Mouse (Mus musculus): ENCODE data around the gene Rasa3. TPM values are rescaled to one million over a fixed set of nuclear protein-coding genes. Genes with fewer than 3 reads are reported as not detected.
A peak's percentile ranks its signal among the peaks of the same experiment; 100 is the strongest.

Rasa3 gene
- total RNA-seq, 2 experiments from 2014 or later: 61.2 to 61.6 TPM

DNA sequence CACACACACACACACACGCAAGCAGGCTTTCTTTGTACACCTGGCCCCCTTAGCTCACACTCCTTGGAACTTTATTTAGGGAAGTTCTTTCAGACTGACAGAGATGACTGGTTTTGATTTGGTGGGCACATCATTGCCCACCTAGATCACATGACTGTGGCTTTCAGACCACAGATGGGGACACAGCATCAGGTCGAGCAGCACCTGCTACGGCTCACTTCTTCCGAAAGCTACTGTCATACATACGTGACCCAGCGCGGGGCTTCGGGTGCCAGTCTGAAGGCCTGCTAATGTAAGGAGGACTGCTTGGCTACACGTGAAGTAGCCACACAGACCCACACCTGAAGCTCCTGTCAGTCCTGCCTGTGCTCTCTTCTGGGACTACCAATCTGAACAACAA is 49.3 kb downstream of the Rasa3 start:
- intact Hi-C loops (cut with DNase I): no loop called here
- no peak for DNase-seq (ENCODE audit: low spot score in 2 of 2)

DNA sequence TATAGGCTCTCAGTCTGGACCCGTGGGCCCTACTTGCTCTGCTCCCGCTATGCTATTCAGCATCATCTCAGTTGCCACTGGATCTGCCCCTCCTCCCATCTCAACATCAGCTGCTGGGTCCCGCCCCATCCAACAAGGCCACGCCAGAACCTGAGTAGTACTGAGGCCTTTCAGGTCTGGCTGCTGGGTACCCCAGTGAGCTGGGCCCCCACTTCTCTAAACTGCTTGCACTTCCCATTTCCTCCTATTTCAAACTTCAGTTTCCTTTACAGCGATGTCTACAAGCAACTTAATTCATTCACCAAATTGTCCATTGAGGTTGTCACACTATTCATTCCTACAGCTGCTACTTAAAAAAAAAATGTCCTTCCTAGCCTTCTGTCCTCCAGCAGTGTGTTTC is 49.8 kb downstream of the Rasa3 start:
- intact Hi-C loops (cut with DNase I): no loop called here

DNA sequence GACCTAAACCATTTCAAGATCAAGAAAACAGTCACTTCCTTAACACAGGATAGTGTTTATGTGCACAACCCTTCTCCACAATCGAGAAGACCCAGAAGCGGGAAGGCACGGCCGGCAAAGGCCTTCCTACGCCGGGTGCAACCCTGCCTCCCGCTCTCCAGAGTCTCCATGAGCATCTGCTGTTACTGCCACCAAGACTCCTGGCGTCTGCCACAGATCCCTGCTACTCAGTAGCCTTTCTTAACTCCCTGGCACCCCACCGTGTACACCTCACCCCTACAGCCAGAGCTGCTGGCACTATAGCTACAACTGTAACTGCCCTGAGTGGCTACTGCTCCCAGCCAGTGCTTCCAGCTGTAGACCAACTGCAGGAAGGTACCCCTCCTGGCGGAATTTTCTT is 51.3 kb downstream of the Rasa3 start:
- intact Hi-C loops (cut with DNase I): no loop called here
- DNase-seq (ENCODE audit: low spot score in 2 of 2): no peak

More for the DNA sequence above, 49.8 kb downstream of the Rasa3 start:
- no peak for DNase-seq (ENCODE audit: low spot score in 2 of 2)

DNA sequence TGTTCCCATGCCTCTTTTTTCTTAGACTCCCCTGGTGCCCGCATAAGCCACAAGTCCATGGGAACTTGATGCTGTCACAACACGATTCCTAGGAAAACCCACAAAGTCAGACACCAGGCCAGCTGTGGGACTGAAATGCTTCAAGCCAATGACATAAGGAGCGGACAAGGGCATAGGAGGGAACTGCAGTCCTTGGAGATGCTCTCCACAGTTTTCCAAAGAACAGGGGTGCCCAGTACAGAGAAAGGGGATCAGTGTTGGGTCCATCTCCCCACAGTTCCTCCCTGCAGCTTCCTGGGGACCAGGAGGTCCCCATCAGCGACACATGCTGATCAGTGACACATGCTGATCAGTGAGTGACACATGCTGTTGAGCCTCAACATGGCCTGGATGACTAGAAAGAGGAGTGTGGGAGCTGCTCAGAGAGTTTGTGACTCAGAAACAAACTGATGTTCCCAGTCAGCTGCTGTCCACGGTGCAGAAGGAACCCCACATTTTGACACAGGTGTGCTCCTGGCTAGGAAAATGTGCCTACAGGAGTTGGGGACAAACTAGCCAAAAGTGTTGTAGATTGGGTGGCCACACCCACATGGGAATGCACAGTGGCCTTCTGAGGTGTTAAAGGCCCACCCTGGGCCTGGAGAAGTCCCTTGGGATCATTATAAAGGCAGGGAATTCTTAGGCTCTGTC is 52.0 kb downstream of the Rasa3 start:
- no peak for DNase-seq (ENCODE audit: low spot score in 2 of 2)
- intact Hi-C loops (cut with DNase I): no loop called here

DNA sequence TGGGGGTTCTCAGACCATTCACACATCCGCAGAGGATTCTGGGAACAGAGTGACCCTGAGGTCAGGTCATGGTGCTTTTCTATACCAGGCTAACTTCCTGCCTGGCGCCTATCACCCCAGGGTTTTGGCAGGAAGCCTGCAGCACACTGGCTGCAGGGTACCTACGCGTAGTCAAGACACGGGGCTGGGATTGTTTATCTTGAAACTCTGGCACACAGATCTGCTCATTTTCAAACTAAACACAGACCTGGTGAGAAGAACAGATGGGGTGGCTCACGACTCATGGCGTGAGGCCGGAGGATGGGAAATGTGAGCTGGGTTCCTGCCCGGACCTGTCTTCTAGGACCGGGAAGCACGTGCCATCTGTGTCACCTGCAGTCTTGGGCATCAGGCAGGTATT is 52.5 kb downstream of the Rasa3 start:
- peak; percentile 66 to 69 for DNase-seq (ENCODE audit: low spot score in 2 of 2)
- intact Hi-C loops (cut with DNase I): no loop called here

DNA sequence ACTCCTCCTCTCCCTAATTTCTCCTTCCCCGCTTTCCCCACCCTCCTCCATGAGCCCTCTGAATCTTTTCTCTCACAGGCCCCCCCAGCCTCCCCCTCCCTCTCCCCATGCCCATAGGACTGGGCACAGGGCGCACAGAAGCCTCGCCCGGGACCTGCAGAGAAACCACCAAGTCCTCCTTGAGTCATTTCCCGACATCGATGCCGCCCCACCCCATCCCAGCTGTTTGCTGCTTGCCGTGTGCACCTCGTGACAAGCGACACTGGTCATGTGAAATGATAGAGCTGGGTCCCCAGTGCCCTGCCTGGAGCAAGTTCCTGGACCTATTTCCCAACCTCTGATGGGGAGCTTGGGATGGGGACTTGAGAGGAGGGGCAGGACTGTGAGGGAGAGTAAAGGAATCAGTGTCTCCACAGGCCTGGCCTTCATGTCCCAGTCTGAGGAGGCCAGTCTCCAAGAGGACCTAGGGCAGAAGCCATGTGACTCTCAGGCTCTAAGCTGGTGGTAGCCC is 53.4 kb downstream of the Rasa3 start:
- DNase-seq (ENCODE audit: low spot score in 2 of 2): no peak
- intact Hi-C loops (cut with DNase I): no loop called here

DNA sequence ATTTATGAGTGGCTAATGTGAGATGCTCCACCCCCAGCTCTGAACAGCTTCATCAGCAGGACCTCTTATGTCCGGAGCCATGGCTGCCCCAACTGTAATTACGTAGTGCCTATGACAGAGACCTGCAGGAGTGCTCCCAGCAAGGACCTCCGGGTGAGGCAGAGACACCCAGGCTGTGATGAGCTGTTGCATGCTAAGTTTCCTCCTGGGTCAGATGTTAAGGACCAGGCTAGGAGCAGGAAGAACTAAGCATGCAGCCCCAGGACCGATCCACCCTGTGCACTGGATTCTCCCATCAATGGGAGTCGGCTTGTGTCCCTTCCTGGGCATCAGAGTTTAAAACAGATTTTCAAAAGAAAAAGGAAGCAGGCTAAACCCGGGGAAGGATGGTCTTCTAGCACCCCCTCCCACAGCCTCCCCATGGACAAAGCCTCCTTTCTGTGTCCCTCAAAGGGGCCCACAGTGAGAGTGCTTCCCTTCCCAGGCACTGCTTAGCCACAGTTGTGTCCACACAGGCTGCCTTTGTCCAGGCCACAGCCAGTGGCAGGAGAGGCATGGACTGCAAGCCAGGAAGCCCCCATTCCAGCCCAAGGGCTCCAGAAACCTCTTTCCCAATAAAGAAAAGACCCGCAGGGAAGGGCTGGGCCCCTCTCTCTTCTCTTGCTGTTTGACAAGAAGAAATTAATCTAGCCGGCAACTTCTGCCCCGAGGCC is 54.2 kb downstream of the Rasa3 start:
- intact Hi-C loops (cut with DNase I): no loop called here

DNA sequence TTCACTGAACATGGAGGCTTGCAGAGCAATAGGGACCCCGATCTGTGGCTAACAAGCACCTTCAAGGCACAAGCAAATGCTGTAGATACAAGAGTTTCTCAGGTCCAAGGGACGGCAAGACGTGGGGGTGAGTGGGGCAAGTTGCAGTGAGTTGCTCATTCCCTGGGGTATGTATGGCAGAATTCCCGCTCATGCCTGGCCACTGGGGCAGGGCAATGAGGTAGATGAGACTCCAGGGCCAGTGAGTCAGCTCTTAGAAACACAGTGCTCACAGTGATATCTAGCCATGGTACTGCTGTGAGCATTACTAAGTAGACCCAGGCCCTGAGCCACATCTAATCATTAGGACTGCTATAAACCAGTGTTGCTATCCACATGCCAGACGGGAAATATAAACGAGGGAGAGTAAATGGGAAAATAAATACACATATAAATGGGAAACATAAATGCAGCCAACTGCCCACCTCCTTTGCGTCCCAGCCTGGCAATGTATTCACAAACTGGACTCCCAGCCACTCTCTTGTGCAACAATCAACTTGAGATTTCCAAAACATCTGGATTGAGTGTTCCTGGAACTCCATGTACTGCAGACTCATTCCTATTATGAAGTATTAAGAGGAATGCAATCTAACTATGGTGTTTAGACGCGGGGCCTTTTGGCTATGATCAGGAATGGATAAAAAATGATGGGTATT is 57.0 kb downstream of the Rasa3 start:
- intact Hi-C loops (cut with DNase I): no loop called here
- no peak for DNase-seq (ENCODE audit: low spot score in 2 of 2)

More for the DNA sequence above, 54.2 kb downstream of the Rasa3 start:
- peak; percentile 44 to 54 for DNase-seq (ENCODE audit: low spot score in 2 of 2)

DNA sequence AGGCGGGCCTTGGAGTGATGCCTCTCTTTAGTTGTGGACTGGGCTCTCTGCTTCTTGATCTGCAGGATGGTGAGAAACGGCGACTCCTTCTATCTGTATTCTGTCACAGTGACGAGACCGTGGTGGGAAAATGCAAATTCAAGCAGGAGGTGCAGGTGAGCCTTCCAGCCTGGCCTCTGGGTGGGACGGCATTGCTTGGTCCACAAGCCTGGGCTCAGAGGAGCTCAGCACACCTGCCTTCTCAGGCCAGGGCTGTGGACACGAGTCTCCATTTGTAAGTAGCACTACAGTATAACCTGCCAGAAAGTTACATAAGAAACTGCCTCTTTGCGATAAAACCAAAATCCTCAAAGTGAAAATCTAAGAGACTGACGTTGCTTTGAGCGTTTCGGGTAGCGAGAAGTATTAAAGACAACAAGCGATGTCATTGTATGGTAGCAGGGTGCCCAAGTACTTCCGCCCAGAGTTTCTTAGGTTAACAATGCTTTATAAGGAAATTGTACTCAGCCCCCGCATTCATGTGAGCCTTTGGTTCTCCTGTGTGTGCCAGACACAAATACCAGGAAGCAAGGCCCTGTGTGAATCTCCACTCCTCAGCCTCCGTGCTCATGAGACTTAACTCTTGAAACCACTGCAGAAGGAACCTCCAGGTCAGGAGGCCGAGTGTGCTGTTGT is 60.4 kb downstream of the Rasa3 start:
- intact Hi-C loops (cut with DNase I): no loop called here
- DNase-seq (ENCODE audit: low spot score in 2 of 2): no peak

DNA sequence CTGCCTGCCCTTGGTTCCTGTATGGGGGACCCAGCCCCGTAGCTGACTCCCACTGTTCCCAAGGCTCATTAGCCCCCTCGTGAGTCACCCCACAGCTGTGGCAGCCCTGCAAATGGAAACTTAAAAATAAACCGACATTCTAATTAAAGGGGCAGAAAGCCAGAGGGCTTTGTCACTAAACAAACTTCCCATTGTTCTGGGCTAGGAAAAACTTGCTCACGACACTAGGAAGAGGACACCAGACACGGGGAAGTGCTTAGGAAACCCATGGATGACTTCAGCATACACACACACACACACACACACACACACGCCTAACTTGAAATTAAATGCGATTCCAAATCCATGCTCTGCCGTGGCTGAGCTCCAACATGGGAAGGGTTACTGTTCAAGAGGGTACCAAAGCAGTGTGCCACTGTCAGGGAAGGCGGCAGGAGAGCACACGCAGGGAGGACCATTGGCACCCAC is 62.4 kb downstream of the Rasa3 start:
- DNase-seq (ENCODE audit: low spot score in 2 of 2): peak in 1 of 2 experiments; percentile 52
- intact Hi-C loops (cut with DNase I): no loop called here

DNA sequence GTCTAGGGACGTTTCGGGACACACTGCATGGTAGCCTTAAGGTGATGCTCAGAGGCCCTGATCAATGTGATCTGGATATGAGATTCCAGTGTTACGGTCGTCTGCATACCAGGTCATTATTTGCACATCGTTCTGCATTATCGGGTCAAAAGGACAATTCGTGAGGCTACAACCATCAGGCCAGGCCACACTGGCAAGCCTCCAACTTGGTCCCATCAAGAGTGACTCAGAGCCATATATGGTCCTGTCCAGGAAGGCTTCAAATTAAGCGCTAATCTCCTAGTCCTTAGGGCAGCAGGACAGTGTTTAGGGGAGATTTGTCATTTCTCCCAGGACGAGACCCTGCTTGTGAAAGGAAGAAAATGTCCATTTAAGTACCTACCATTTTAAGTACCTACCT is 63.3 kb downstream of the Rasa3 start:
- DNase-seq (ENCODE audit: low spot score in 2 of 2): no peak
- intact Hi-C loops (cut with DNase I): no loop called here

DNA sequence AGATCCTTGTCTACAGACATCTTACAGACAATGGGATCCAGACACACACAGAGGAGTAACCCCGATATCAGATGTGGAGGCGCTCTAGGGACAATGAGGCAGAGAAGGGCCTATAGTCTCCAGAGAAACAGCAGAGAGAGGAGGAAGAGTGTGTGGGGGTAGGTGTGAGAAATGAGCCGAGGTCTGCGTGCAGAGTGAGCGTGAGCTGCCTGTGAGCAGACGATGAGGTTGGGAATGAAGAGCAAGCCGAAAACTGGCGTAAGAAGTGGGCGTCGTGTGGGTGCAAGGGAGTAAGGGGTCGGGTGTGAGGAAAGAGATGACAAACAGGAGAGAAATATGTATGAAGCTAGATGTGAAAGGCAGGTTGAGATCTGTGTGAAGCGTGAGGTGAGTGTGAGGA is 65.7 kb downstream of the Rasa3 start:
- intact Hi-C loops (cut with DNase I): no loop called here
- DNase-seq (ENCODE audit: low spot score in 2 of 2): no peak

DNA sequence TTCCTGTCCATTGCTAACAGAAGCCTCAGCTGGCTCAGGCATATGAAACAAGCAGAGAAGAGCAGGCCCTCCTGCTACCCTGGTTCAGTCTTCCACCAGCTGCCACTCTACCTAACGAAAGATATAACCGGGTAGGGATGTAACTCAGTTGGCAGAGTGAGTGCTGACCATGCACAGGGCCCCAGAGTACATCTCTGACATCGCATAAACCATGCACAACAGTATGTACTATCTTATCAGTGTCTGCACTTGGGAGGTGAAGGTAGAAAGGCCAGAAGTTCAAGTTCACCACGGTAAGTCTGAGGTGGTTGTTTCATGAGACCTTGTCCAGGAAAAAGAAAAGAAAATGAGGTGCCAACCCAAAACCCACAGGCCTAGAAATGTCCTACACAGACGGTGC is 67.4 kb downstream of the Rasa3 start:
- intact Hi-C loops (cut with DNase I): no loop called here
- DNase-seq (ENCODE audit: low spot score in 2 of 2): no peak

DNA sequence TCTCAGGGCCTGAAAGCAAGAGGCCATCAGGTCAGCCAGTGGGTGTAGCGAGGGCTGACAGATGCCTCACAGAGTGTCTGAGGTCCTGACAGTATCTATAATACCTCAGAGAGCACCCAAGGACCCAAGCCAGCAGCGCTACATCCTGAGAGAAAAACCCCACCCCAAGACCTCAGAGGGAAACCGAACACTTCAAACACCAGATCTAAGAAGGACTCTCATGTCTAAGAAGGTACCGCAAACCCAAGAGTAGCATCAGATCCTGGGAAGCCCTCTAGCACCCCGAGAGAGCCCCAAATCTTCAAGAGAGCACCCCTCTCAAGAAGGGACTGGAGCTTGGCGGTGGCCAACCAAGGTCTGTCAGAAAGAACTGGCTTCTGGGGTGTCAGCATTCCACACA is 68.5 kb downstream of the Rasa3 start:
- intact Hi-C loops (cut with DNase I): no loop called here
- DNase-seq (ENCODE audit: low spot score in 2 of 2): no peak

DNA sequence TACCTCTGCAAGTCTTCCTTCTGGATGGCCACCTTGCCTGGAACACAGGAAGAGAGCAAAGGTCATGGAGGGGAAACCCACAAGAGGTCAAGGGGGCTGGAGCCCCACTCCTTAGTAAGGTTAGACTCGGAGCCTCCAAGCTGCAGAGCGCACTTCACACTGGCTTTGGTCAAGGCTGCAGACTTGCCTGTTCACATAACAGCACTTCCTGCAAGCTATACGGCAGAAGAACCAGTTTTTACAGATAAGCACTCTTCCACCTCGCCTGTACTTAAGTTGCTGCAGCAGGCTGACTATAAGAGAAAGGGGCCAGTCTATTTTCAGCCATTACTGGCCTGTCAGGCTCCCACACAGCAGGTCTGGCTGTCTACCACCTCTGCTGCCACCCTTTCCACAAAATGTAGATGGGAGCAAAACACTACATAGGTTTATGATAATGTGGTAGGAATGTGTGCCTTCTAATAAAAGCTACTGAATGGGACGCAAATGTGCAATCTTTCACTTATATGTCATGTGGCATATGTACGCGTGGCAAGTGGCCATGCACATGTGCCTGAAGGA is 71.4 kb downstream of the Rasa3 start:
- DNase-seq (ENCODE audit: low spot score in 2 of 2): no peak
- intact Hi-C loops (cut with DNase I): no loop called here

DNA sequence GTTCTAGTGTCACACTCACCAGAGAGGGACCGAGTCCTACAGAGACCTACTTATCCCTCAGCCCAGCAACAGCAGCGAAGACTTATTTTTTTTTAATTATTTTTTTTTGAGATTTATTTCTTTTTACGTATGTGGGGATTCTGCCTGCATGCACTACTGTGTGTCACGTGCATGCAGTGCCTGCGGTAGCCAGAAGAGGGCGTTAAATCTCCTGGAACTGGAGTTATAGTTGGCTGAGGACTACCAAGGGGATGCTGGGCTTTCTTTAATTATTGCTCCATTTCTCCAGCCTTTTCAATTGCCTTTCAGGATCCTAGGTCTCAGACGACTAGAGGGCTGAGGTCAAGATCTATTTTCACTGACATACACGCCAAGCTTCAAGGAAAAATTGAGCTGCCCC is 74.8 kb downstream of the Rasa3 start:
- intact Hi-C loops (cut with DNase I): loop anchor here (5.0 kb wide), 1 partner anchor 75 kb away; the partner anchor contains the start of gene Rasa3
- DNase-seq (ENCODE audit: low spot score in 2 of 2): peak; percentile 63 to 67

DNA sequence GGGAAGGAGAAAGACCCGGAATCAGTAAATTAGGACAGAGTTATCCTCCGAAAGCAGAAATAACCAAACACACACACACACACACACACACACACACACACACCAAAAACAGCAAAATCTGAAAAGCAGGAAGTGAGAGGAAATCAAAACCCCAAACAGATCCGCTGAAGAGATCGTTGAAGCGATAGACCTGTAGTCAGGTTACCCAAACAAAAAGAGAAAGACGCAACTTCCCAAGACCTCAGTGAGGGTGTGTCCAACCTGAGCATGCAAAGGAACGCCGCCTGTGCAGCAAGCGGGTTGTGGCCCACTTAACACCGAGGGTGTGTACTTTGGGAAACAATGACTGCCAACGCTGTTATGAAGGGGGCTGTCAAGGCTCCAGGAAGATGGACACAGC is 76.2 kb downstream of the Rasa3 start:
- DNase-seq (ENCODE audit: low spot score in 2 of 2): no peak
- intact Hi-C loops (cut with DNase I): loop anchor here (5.0 kb wide), 1 partner anchor 76 kb away; the partner anchor contains the start of gene Rasa3

DNA sequence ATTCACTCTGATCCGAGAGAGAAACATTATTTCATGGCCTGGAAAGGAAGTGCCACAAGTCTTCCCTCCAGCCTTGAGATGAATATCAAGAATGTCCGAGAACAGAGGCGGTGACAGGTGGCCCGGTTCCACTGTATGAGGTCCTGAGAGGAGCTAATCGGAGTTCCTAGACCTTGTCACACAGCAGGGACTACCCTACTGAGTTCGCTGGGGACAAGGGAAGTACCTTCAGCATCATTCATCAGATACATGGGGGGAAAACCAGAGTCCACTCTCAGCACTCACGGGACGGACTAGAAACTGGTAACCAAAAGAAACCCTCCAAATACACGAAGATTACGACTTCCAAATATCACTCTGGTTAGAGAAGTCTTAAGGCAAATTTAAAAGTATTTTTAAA is 76.7 kb downstream of the Rasa3 start:
- intact Hi-C loops (cut with DNase I): loop anchor here (5.0 kb wide), 1 partner anchor 77 kb away; the partner anchor contains the start of gene Rasa3
- DNase-seq (ENCODE audit: low spot score in 2 of 2): no peak

DNA sequence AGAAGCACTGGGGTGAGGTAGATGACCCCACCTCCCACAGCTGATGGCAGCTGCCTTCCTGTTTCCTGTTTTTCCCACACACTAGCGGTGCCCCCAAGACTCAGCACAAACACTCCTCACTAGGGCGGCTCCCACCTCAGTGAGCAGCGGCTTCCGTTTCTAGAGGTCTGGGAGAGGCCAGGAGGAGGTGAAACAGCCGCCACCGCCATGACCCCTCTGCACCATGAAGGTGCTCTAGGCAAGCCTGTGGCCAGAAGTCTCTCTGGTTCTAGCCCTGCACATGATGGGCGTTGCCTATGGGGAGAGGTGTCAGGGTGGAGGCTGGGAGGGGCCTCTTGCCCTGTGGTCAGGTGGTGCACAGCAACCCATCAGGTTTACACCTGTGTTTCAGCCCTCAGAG is 77.2 kb downstream of the Rasa3 start:
- intact Hi-C loops (cut with DNase I): loop anchor here (5.0 kb wide), 1 partner anchor 77 kb away; the partner anchor contains the start of gene Rasa3
- DNase-seq (ENCODE audit: low spot score in 2 of 2): no peak
